In the genomic region with DNA sequence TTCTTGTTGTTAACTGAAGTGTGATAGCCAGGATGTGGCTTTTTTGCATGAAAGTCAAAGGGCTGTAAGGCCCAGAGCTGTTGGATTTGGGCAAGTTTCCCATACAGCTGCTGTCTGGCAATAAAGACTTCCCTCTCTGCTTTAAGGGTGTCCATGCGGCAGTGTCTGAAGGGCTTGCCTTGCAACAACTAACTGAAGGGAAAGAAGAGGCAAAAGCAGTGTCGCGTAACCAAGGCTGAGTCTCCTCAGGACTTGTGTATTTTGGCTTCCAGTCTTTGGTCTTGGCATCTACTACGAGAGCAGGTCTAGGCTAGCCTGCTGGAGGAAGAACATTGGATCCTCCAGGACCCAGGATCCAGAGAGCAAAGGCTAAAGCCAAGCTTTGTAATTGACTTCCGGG, we compare ENCODE assay signal across 15 mouse cellular contexts.
A peak's percentile ranks its signal among the peaks of the same experiment; 100 is the strongest.
DNase-seq lines count a peak whose midpoint lies in the region; ATAC-seq and TF ChIP-seq lines count a peak whose summit lies in the region.
"Had no signal": no experiment of that assay in that cellular context is flagged by ENCODE, and none has a peak within 500 bp of the region (broad histone marks: within the 10 kb centered on the region; RNA-seq: fewer than 3 reads in every experiment).

No protein-coding gene starts in this region.

- no peak overlapping the region for H3K4me3 ChIP-seq in hindbrain, postnatal 0 days (ENCODE audit: low read length)
- no peak overlapping the region for H3K4me3 ChIP-seq in hindbrain, embryonic 13.5 days
- no peak overlapping the region for H3K4me3 ChIP-seq in lung, embryonic 16.5 days (ENCODE audit: low read length)
- no peak overlapping the region for H3K4me3 ChIP-seq in heart, embryonic 15.5 days
- H3K4me3 ChIP-seq: embryonic facial prominence, embryonic 15.5 days; forebrain, embryonic 13.5 days; hindbrain, embryonic 15.5 days; midbrain, embryonic 15.5 days had no signal

- H3K27me3 ChIP-seq in hindbrain, postnatal 0 days (ENCODE audit: insufficient read depth, low read length): no peaks in the 10 kb centered on the region
- H3K27me3 ChIP-seq in hindbrain, embryonic 13.5 days: no peaks in the 10 kb centered on the region
- H3K27me3 ChIP-seq in lung, embryonic 16.5 days (ENCODE audit: control insufficient read depth, insufficient read depth, low read depth, low read length): no peaks in the 10 kb centered on the region
- no peaks in the 10 kb centered on the region for H3K27me3 ChIP-seq in heart, embryonic 15.5 days
- H3K27me3 ChIP-seq: forebrain, embryonic 13.5 days; hindbrain, embryonic 15.5 days; midbrain, embryonic 15.5 days had no signal

- no peaks in the 10 kb centered on the region for H3K4me1 ChIP-seq in hindbrain, postnatal 0 days (ENCODE audit: insufficient read depth, low read length)
- H3K4me1 ChIP-seq in hindbrain, embryonic 13.5 days (replicated peaks): 0 out of 2 replicates have a peak, but pooled peaks cover 3% of the 10 kb centered on the region
- H3K4me1 ChIP-seq in lung, embryonic 16.5 days (replicated peaks; ENCODE audit: control insufficient read depth, insufficient read depth, low read length): no peaks in the 10 kb centered on the region; the same call in 1 of the 2 replicates
- no peaks in the 10 kb centered on the region; the same call in 1 of the 2 replicates for H3K4me1 ChIP-seq in heart, embryonic 15.5 days (replicated peaks)
- H3K4me1 ChIP-seq: forebrain, embryonic 13.5 days; hindbrain, embryonic 15.5 days; midbrain, embryonic 15.5 days had no signal

- no peak overlapping the region for H3K4me2 ChIP-seq in hindbrain, postnatal 0 days (ENCODE audit: low read depth, low read length)
- no peak overlapping the region for H3K4me2 ChIP-seq in hindbrain, embryonic 13.5 days
- H3K4me2 ChIP-seq in lung, embryonic 16.5 days (ENCODE audit: low read depth, low read length): no peak overlapping the region
- no peak overlapping the region for H3K4me2 ChIP-seq in heart, embryonic 15.5 days
- H3K4me2 ChIP-seq: embryonic facial prominence, embryonic 15.5 days; forebrain, embryonic 13.5 days; hindbrain, embryonic 15.5 days; midbrain, embryonic 15.5 days had no signal

- H3K9ac ChIP-seq in hindbrain, postnatal 0 days (replicated peaks; ENCODE audit: low read length): no peak overlapping the region
- H3K9ac ChIP-seq in hindbrain, embryonic 13.5 days: no peak overlapping the region
- H3K9ac ChIP-seq in lung, embryonic 16.5 days (ENCODE audit: low read length): no peak overlapping the region
- no peak overlapping the region for H3K9ac ChIP-seq in heart, embryonic 15.5 days
- H3K9ac ChIP-seq: embryonic facial prominence, embryonic 15.5 days; forebrain, embryonic 13.5 days; hindbrain, embryonic 15.5 days; midbrain, embryonic 15.5 days had no signal

- H3K36me3 ChIP-seq in hindbrain, postnatal 0 days (ENCODE audit: insufficient read depth, low read length): no peaks in the 10 kb centered on the region
- H3K36me3 ChIP-seq in hindbrain, embryonic 13.5 days: no peaks in the 10 kb centered on the region
- H3K36me3 ChIP-seq in lung, embryonic 16.5 days (ENCODE audit: control insufficient read depth, insufficient read depth, low read length): no peaks in the 10 kb centered on the region
- H3K36me3 ChIP-seq in heart, embryonic 15.5 days: no peaks in the 10 kb centered on the region
- H3K36me3 ChIP-seq: embryonic facial prominence, embryonic 15.5 days; hindbrain, embryonic 15.5 days; midbrain, embryonic 15.5 days had no signal

- no peak for TF ChIP-seq CTCF in hindbrain, postnatal 0 days (IDR thresholded peaks at IDR 0.05; ENCODE audit: low read depth)

- DNase-seq in hindbrain, postnatal 0 days (ENCODE audit: low spot score): peak; percentile 49
- no peak for DNase-seq in lung, postnatal 14 days
- peak; percentile 53 for DNase-seq in lung, postnatal 10 days
- DNase-seq in right cerebral cortex, adult 2 months (ENCODE audit: low spot score in 2 of 2): no peak
- no peak for DNase-seq in spleen, postnatal 10 days (ENCODE audit: low spot score in 2 of 2)
- DNase-seq: liver; thymus, postnatal 4 days had no signal

- ATAC-seq in hindbrain, postnatal 0 days: peak; percentile 56; the same call in 1 of the 2 replicates
- no peak for ATAC-seq in hindbrain, embryonic 13.5 days (ENCODE audit: low FRiP score)
- peak; percentile 71; the same call in 1 of the 2 replicates for ATAC-seq in lung, embryonic 16.5 days (ENCODE audit: low read depth)
- ATAC-seq in heart, embryonic 15.5 days (replicated peaks; ENCODE audit: insufficient number of reproducible peaks, insufficient read depth, low FRiP score, low read depth): 0 out of 2 replicates have a peak, but pooled peaks have one; percentile 10
- ATAC-seq: forebrain, embryonic 13.5 days; midbrain, embryonic 15.5 days had no signal

- 61% methylated on average over 5 of the region's 5 CpGs for WGBS in hindbrain, postnatal 0 days
- 86% methylated on average over 5 of the region's 5 CpGs for WGBS in hindbrain, embryonic 13.5 days
- WGBS in lung, embryonic 16.5 days: 57% methylated on average over 5 of the region's 5 CpGs
- 67% methylated on average over 5 of the region's 5 CpGs for WGBS in heart, embryonic 15.5 days

- H3K9me3 ChIP-seq in hindbrain, postnatal 0 days (ENCODE audit: low read length): no peaks in the 10 kb centered on the region
- H3K9me3 ChIP-seq in hindbrain, embryonic 13.5 days: no peaks in the 10 kb centered on the region
- no peaks in the 10 kb centered on the region for H3K9me3 ChIP-seq in lung, embryonic 16.5 days (ENCODE audit: control insufficient read depth, low read length)
- no peaks in the 10 kb centered on the region for H3K9me3 ChIP-seq in heart, embryonic 15.5 days (replicated peaks)
- H3K9me3 ChIP-seq: embryonic facial prominence, embryonic 15.5 days; forebrain, embryonic 13.5 days; hindbrain, embryonic 15.5 days; midbrain, embryonic 15.5 days had no signal

- H3K27ac ChIP-seq in hindbrain, postnatal 0 days: no peak overlapping the region
- H3K27ac ChIP-seq in hindbrain, embryonic 13.5 days: no peak overlapping the region
- H3K27ac ChIP-seq in lung, embryonic 16.5 days (ENCODE audit: low read length): peak overlapping the region; percentile 44; the same call in 1 of the 2 replicates
- H3K27ac ChIP-seq in heart, embryonic 15.5 days: no peak overlapping the region
- H3K27ac ChIP-seq: embryonic facial prominence, embryonic 15.5 days; forebrain, embryonic 13.5 days; hindbrain, embryonic 15.5 days; macrophage; midbrain, embryonic 15.5 days had no signal

Comparison
In these comparisons a context has a peak if more than half of its experiments do, and no peak if none do; other contexts are left out.
1. DNase-seq: peak in hindbrain, postnatal 0 days (single experiment) and lung, postnatal 10 days (single experiment); none in lung, postnatal 14 days (single experiment), right cerebral cortex, adult 2 months (0 of 2) and spleen, postnatal 10 days (0 of 2).